Mouse (Mus musculus) stomach, postnatal 0 days (tissue): ENCODE measurements around the gene Slc17a3.

Experiments
- CTCF ChIP-seq: IDR thresholded peaks from 2 replicates; pipeline ENCODE4 v1.5.1; 2016; ENCODE audit warnings: antibody characterized with exemption, low read depth, mild to moderate bottlenecking, moderate library complexity
- EP300 ChIP-seq: optimal IDR thresholded peaks from 2 replicates; pipeline ENCODE3; 2016; ENCODE audit warnings: antibody characterized with exemption

GRCm38 (mm10) chr13:23826606-23827005 is 12.6 kb upstream of the Slc17a3 start:
- no peak for TF ChIP-seq CTCF
- TF ChIP-seq EP300: no peak
